Mouse (Mus musculus): Measurements from ENCODE around the gene Tex44. TPM values are rescaled to one million over a fixed set of nuclear protein-coding genes. Genes with fewer than 3 reads are reported as not detected.

Tex44 gene
- polyA plus RNA-seq, 1 experiment from 2014 or later: not detected

- Histone ChIP-seq H3K27me3 (ENCODE audit: control insufficient read depth, insufficient read depth, low read length) (no peaks in the 10 kb centered on the region), H3K9me3 (ENCODE audit: control insufficient read depth, low read length) (peaks cover 3% of the 10 kb centered on the region)
- WGBS: 88% methylated on average over 2 of the region's 2 CpGs
Measured at GRCm38 (mm10) chr1:86409476-86409875, 16.7 kb upstream of the Tex44 start.

DNA sequence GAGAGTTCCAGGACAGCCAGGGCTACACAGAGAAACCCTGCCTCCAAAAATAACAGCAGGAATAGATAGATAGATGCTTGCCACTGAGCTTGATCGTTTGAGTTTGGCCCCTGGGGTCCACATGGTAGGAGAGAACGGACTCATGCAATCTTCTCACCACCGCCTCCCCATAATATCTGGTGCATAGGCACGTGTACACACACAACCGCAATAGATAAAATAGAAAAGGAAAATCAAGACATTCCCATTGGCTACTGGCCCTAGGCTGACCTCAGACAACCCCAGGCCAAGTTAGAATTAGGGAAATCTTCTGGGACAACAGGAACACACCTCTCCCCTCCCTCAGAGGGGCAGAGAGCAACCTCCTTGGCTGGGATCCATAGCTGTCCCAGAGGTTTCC is 11.4 kb upstream of the Tex44 start:
- Histone ChIP-seq H3K27me3 (ENCODE audit: control insufficient read depth, insufficient read depth, low read length) (no peaks in the 10 kb centered on the region), H3K27ac (ENCODE audit: low read depth, low read length) (no peak overlapping the region), H3K9ac (ENCODE audit: low read depth, low read length) (no peak overlapping the region), H3K4me3 (ENCODE audit: low read length) (no peak overlapping the region), H3K4me1 (ENCODE audit: control insufficient read depth, insufficient read depth, low read length) (no peaks in the 10 kb centered on the region), H3K9me3 (ENCODE audit: control insufficient read depth, low read length) (no peaks in the 10 kb centered on the region), H3K36me3 (ENCODE audit: control insufficient read depth, insufficient read depth, low read length) (no peaks in the 10 kb centered on the region), H3K4me2 (replicated peaks; ENCODE audit: low read depth, low read length) (no peak overlapping the region)
- WGBS: 87% methylated on average over 5 of the region's 5 CpGs
- no peak for ATAC-seq (ENCODE audit: low FRiP score, low TSS enrichment)

More at GRCm38 (mm10) chr1:86409476-86409875, 16.7 kb upstream of the Tex44 start:
- Histone ChIP-seq H3K4me1 (ENCODE audit: control insufficient read depth, insufficient read depth, low read length) (no peaks in the 10 kb centered on the region), H3K9ac (ENCODE audit: low read depth, low read length) (no peak overlapping the region), H3K36me3 (ENCODE audit: control insufficient read depth, insufficient read depth, low read length) (no peaks in the 10 kb centered on the region), H3K4me3 (ENCODE audit: low read length) (no peak overlapping the region), H3K27ac (ENCODE audit: low read depth, low read length) (no peak overlapping the region), H3K4me2 (replicated peaks; ENCODE audit: low read depth, low read length) (no peak overlapping the region)
- ATAC-seq (ENCODE audit: low FRiP score, low TSS enrichment): no peak

DNA sequence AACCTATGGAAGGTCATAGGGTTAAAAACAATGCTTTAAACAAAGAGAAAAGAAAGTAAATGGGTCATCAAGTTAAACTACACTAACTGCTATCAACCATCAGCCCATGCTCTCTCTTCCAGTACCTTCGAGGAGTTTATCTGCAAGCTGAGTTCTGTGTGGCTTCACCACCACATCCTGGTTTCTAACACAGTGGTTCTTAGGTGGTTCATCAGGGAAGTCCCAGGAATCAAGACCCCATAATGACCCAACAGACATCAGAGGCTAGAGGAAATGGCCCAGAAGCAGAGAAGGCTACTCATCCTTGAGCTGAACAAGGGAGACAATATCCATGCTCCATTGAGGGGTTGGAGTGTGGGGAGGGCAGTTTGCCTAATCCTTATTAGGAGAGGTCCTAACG is 11.0 kb upstream of the Tex44 start:
- Histone ChIP-seq H3K9me3 (ENCODE audit: control insufficient read depth, low read length) (no peaks in the 10 kb centered on the region), H3K36me3 (ENCODE audit: control insufficient read depth, insufficient read depth, low read length) (no peaks in the 10 kb centered on the region), H3K27ac (ENCODE audit: low read depth, low read length) (no peak overlapping the region), H3K9ac (ENCODE audit: low read depth, low read length) (no peak overlapping the region), H3K4me1 (ENCODE audit: control insufficient read depth, insufficient read depth, low read length) (no peaks in the 10 kb centered on the region), H3K4me2 (replicated peaks; ENCODE audit: low read depth, low read length) (no peak overlapping the region), H3K4me3 (ENCODE audit: low read length) (no peak overlapping the region), H3K27me3 (ENCODE audit: control insufficient read depth, insufficient read depth, low read length) (no peaks in the 10 kb centered on the region)
- no peak for ATAC-seq (ENCODE audit: low FRiP score, low TSS enrichment)
- WGBS: 58% methylated on average over 2 of the region's 2 CpGs

DNA sequence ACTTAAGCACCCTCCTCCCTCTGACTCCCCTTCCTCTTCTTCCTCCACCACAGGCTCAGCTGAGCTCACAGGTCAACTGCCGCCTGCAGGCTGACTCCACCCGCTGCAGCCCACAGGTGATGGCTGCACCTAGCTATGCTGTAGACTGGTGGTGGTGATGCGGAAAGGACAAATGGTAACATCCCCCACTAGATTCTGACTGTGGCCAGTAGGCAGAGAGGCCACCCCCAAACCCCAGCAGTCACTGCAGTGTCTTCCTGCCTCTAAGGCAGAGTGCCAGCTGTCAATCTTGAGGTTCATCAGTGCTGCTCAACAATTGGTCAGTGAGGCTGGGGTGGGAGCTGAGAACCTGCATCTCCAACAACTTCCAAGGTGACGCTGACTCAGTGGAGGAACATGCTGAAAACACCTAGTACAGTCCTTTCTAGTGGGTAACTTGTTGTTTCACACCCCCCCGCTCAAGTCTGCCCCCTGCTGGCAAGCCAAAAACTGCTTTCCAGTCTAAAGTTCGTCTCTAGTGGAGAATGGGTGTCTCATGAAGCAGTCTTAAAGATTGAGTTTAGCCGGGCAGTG is 10.4 kb upstream of the Tex44 start:
- H3K27ac ChIP-seq (ENCODE audit: low read depth, low read length): no peak overlapping the region
- H3K4me1 ChIP-seq (ENCODE audit: control insufficient read depth, insufficient read depth, low read length): no peaks in the 10 kb centered on the region
- H3K27me3 ChIP-seq (ENCODE audit: control insufficient read depth, insufficient read depth, low read length): no peaks in the 10 kb centered on the region
- no peak overlapping the region for H3K4me2 ChIP-seq (replicated peaks; ENCODE audit: low read depth, low read length)
- WGBS: 66% methylated on average over 7 of the region's 7 CpGs
- no peak overlapping the region for H3K4me3 ChIP-seq (ENCODE audit: low read length)
- H3K36me3 ChIP-seq (ENCODE audit: control insufficient read depth, insufficient read depth, low read length): no peaks in the 10 kb centered on the region
- H3K9ac ChIP-seq (ENCODE audit: low read depth, low read length): no peak overlapping the region
- ATAC-seq (ENCODE audit: low FRiP score, low TSS enrichment): 0 out of 2 replicates have a peak, but pooled peaks have one; percentile 37
- H3K9me3 ChIP-seq (ENCODE audit: control insufficient read depth, low read length): no peaks in the 10 kb centered on the region

DNA sequence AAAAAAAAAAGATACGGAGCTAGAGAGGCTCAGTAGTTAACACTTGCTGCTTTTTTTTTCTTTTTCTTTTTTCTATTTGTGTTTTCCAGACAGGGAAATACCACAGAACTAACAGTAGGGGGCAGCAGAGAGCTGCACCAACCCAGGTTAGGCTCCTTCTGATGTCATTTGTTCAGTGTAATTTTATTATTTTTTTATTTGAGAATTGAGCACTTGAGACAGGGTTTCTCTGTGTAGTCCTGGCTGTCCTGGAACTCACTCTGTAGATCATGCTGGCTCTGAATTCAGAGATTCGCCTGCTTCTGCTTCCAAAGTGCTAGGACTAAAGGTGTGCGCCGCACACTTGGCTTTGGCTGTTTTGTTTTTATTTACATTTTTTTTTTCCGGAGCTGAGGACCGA is 9.8 kb upstream of the Tex44 start:
- WGBS: 68% methylated on average over 6 of the region's 6 CpGs
- H3K4me2 ChIP-seq (replicated peaks; ENCODE audit: low read depth, low read length): no peak overlapping the region
- H3K9ac ChIP-seq (ENCODE audit: low read depth, low read length): no peak overlapping the region
- H3K27me3 ChIP-seq (ENCODE audit: control insufficient read depth, insufficient read depth, low read length): no peaks in the 10 kb centered on the region
- no peaks in the 10 kb centered on the region for H3K36me3 ChIP-seq (ENCODE audit: control insufficient read depth, insufficient read depth, low read length)
- H3K27ac ChIP-seq (ENCODE audit: low read depth, low read length): no peak overlapping the region
- ATAC-seq (ENCODE audit: low FRiP score, low TSS enrichment): no peak
- H3K4me1 ChIP-seq (ENCODE audit: control insufficient read depth, insufficient read depth, low read length): no peaks in the 10 kb centered on the region
- no peak overlapping the region for H3K4me3 ChIP-seq (ENCODE audit: low read length)
- no peaks in the 10 kb centered on the region for H3K9me3 ChIP-seq (ENCODE audit: control insufficient read depth, low read length)

GRCm38 (mm10) chr1:86421007-86421406 is 5.1 kb upstream of the Tex44 start:
- 40% methylated on average over 10 of the region's 10 CpGs for WGBS
- no peak for ATAC-seq (ENCODE audit: low FRiP score, low TSS enrichment)
- H3K9ac ChIP-seq (ENCODE audit: low read depth, low read length): peak overlapping the region; percentile 4; the same call in 1 of the 2 replicates

GRCm38 (mm10) chr1:86423879-86424278 is 2.2 kb upstream of the Tex44 start:
- Histone ChIP-seq H3K36me3 (ENCODE audit: control insufficient read depth, insufficient read depth, low read length) (no peaks in the 10 kb centered on the region), H3K4me3 (ENCODE audit: low read length) (no peak overlapping the region), H3K9me3 (ENCODE audit: control insufficient read depth, low read length) (no peaks in the 10 kb centered on the region), H3K4me1 (ENCODE audit: control insufficient read depth, insufficient read depth, low read length) (peaks cover 3% of the 10 kb centered on the region; the same call in 1 of the 2 replicates), H3K4me2 (replicated peaks; ENCODE audit: low read depth, low read length) (no peak overlapping the region), H3K27me3 (ENCODE audit: control insufficient read depth, insufficient read depth, low read length) (no peaks in the 10 kb centered on the region), H3K9ac (ENCODE audit: low read depth, low read length) (no peak overlapping the region), H3K27ac (ENCODE audit: low read depth, low read length) (no peak overlapping the region)
- WGBS: 73% methylated on average over 5 of the region's 5 CpGs
- no peak for ATAC-seq (ENCODE audit: low FRiP score, low TSS enrichment)

More at GRCm38 (mm10) chr1:86421007-86421406, 5.1 kb upstream of the Tex44 start:
- Histone ChIP-seq H3K9me3 (ENCODE audit: control insufficient read depth, low read length) (no peaks in the 10 kb centered on the region), H3K4me2 (replicated peaks; ENCODE audit: low read depth, low read length) (no peak overlapping the region), H3K27me3 (ENCODE audit: control insufficient read depth, insufficient read depth, low read length) (no peaks in the 10 kb centered on the region), H3K4me1 (ENCODE audit: control insufficient read depth, insufficient read depth, low read length) (peaks cover 3% of the 10 kb centered on the region; the same call in 1 of the 2 replicates), H3K36me3 (ENCODE audit: control insufficient read depth, insufficient read depth, low read length) (no peaks in the 10 kb centered on the region), H3K4me3 (ENCODE audit: low read length) (no peak overlapping the region), H3K27ac (ENCODE audit: low read depth, low read length) (no peak overlapping the region)

GRCm38 (mm10) chr1:86424336-86424735 is 1.8 kb upstream of the Tex44 start:
- WGBS: 96% methylated on average over 1 of the region's 1 CpGs
- ATAC-seq (ENCODE audit: low FRiP score, low TSS enrichment): no peak

DNA sequence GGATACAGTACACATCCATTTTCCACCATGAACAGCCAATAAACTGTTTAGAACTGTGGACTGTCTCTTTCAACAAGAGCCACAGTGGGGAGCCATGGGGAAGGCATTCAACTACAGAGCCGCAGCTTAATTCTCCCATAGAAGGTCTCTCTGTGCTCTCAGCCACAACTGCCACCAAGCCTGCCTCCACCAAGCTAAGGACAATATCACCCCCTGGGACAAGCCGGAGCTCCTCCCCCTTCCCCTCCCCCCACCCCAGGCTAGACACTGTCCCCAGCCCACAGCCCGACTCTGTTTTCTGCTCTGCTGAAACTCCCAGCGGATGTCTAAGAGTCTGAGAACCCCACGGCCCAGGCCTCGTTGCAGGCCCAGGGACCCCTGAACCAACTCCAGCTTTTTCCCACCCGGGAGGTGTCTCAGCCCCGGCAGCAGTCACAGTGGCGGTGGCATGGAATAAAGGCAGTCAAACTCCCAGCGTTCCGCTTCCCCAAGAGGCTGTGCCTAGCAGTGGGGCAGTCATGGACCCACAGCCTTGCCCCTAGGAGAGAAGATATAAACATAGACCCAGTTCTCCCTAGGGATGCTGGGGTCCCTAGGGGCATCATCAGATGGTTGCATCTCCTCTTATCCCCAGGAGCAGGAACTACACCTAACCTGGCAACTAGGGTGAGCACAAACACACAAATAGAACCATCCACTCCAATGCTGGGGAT is 1.1 kb upstream of the Tex44 start:
- H3K4me1 ChIP-seq (ENCODE audit: control insufficient read depth, insufficient read depth, low read length): peaks cover 3% of the 10 kb centered on the region; the same call in 1 of the 2 replicates
- H3K27ac ChIP-seq (ENCODE audit: low read depth, low read length): no peak overlapping the region
- H3K36me3 ChIP-seq (ENCODE audit: control insufficient read depth, insufficient read depth, low read length): no peaks in the 10 kb centered on the region
- H3K4me3 ChIP-seq (ENCODE audit: low read length): no peak overlapping the region
- 27% methylated on average over 11 of the region's 11 CpGs for WGBS
- no peaks in the 10 kb centered on the region for H3K9me3 ChIP-seq (ENCODE audit: control insufficient read depth, low read length)
- no peak overlapping the region for H3K4me2 ChIP-seq (replicated peaks; ENCODE audit: low read depth, low read length)
- no peaks in the 10 kb centered on the region for H3K27me3 ChIP-seq (ENCODE audit: control insufficient read depth, insufficient read depth, low read length)
- H3K9ac ChIP-seq (ENCODE audit: low read depth, low read length): no peak overlapping the region
- no peak for ATAC-seq (ENCODE audit: low FRiP score, low TSS enrichment)

More at GRCm38 (mm10) chr1:86424336-86424735, 1.8 kb upstream of the Tex44 start:
- H3K36me3 ChIP-seq (ENCODE audit: control insufficient read depth, insufficient read depth, low read length): no peaks in the 10 kb centered on the region
- no peaks in the 10 kb centered on the region for H3K9me3 ChIP-seq (ENCODE audit: control insufficient read depth, low read length)
- H3K4me1 ChIP-seq (ENCODE audit: control insufficient read depth, insufficient read depth, low read length): peaks cover 3% of the 10 kb centered on the region; the same call in 1 of the 2 replicates
- H3K27ac ChIP-seq (ENCODE audit: low read depth, low read length): no peak overlapping the region
- H3K4me3 ChIP-seq (ENCODE audit: low read length): no peak overlapping the region
- no peak overlapping the region for H3K9ac ChIP-seq (ENCODE audit: low read depth, low read length)
- H3K4me2 ChIP-seq (replicated peaks; ENCODE audit: low read depth, low read length): no peak overlapping the region
- H3K27me3 ChIP-seq (ENCODE audit: control insufficient read depth, insufficient read depth, low read length): no peaks in the 10 kb centered on the region
